Mouse (Mus musculus): Measurements from ENCODE around the gene Tmem88. TPM values are rescaled to one million over a fixed set of nuclear protein-coding genes. Genes with fewer than 3 reads are reported as not detected.

Gene Tmem88
- polyA plus RNA-seq, 1 experiment from 2014 or later, result 23.4 TPM

DNA sequence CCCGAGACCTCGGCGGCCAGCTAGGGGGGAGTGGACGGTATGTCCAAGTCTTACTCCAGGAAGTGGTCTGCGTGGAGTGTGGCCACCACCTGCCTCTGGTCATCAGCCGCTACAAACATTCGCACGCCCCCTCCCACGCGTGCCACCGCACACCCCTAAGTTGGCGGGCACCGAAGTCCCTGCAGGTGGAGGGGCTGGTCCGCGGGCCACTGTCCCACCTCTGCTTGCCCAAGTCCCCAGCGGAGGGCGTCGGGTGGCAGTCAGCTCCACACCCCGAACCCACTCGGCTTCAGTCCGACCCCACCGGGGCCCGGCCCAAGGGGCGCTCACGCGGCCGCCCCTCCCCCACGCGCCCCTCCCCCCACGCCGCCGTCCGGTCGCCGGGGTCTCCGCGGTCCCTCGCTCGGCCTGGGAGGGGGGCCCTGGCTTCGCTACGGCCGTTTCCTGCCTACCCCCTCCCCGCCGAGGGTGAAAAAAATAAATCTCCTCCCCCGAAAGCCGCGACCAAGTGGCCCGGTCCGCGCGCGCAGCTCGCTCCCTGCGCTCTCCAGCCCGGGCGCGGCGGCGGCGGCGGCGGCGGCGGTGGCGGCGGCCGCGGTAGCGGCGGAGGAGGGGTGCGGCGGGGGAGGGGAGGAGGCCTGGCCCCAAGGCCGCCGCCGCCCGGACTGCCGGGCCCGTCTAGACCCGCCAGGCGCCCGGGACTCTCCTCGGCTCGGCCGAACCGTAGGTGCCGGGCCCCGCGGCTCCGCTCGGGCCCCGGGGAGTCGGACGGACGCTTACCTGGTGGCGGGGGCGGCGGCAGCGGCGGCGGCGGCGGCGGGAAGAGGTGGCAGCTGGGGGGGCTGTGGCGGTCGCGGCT, 29.4 kb downstream of the Tmem88 start:
- under 1% methylated on average over 65 of the region's 106 CpGs for WGBS
- H3K4me1 ChIP-seq, result peaks cover 82% of the 10 kb centered on the region

DNA sequence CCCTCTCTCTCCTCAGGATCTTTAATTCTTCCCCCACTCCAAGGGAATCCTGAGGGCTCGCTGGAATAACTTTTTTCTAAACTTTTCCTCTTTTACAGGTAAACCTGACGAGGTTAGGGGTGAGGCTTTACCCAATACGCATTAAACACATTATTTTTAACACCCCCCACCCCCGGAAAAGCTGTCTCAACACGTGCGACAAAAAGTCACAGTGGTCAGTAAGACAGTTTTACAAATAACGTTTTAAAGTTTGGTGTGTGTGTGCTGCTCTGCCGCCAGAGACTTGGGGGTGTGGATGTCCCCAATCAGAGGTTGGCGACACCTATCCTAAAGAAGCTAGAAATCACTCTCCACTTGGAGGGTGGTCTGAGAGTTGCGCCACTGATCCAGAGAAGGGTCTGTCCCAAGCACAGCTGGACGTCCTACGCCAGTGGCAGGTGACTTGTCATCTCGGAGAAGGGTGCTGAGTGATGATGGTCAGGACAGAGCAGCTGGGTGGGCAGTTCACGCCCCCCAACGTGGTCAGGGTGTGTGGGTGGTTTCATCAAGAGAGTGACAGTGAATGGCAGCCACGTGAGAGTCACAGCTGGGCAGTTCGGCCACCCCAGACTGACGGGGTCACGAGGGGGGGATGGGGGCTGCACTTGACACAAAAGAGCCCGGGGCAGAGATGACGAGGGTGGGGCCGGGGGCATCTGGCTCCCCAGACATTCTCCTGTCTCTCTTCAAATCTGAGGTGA, 30.2 kb downstream of the Tmem88 start:
- Histone ChIP-seq H3K27ac (peak overlapping the region; percentile 100), H3K27me3 (ENCODE audit: poor library complexity, severe bottlenecking) (no peaks in the 10 kb centered on the region), H3K4me1 (peaks cover 82% of the 10 kb centered on the region), H3K9me3 (no peaks in the 10 kb centered on the region), H3K4me3 (peak overlapping the region; percentile 97), H3K36me3 (replicated peaks) (peaks cover 24% of the 10 kb centered on the region)
- WGBS, result under 1% methylated on average over 22 of the region's 22 CpGs
- no peak for DNase-seq (ENCODE audit: extremely low spot score, low spot score)

More for the DNA sequence above, 29.4 kb downstream of the Tmem88 start:
- Histone ChIP-seq H3K27me3 (ENCODE audit: poor library complexity, severe bottlenecking) (no peaks in the 10 kb centered on the region), H3K9me3 (no peaks in the 10 kb centered on the region), H3K4me3 (peak overlapping the region; percentile 97), H3K27ac (peak overlapping the region; percentile 100), H3K36me3 (replicated peaks) (peaks cover 24% of the 10 kb centered on the region)
- peak; percentile 77 for DNase-seq (ENCODE audit: extremely low spot score, low spot score)

DNA sequence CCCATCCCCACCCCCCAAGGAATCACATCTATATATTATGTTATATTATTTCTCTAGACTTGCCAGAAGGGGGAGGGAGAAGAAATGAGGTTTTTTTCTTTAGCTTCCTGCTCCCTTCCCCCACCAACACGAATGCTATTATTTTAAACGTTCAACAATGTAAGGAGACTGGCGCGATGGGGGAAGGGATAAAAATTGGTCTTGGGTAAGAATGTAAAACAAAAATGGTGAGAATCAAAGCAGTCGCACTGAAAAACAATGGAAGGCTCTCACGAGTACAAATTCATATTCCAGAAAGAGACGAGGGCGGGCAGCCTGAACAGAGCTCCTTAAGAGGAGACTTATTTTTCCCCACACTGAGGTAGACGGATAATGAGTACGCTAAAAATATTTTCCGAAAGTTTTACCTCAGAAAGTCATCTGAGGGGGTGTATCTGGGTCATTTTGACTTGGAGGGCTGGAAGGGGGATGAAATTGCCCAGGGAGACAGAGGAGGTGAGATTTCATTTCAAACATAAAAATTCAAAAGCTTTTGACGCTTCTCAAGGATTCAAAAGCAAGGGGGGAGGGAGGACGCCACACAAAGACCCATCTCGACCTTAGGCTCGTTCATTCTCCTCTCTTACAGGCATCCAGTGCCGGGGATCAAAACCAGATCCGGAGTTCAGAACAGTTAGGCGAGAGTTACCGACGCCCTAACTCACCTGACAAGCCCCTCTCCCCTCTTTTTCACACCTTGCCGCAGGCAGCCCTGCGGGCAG, 31.0 kb downstream of the Tmem88 start:
- no peaks in the 10 kb centered on the region for H3K9me3 ChIP-seq
- peak overlapping the region; percentile 97 for H3K4me3 ChIP-seq
- WGBS, result under 1% methylated on average over 22 of the region's 22 CpGs
- H3K27ac ChIP-seq, result peak overlapping the region; percentile 100
- H3K27me3 ChIP-seq (ENCODE audit: poor library complexity, severe bottlenecking), result no peaks in the 10 kb centered on the region
- peaks cover 25% of the 10 kb centered on the region for H3K36me3 ChIP-seq (replicated peaks)
- DNase-seq (ENCODE audit: extremely low spot score, low spot score), result peak; percentile 45
- H3K4me1 ChIP-seq, result peaks cover 76% of the 10 kb centered on the region

DNA sequence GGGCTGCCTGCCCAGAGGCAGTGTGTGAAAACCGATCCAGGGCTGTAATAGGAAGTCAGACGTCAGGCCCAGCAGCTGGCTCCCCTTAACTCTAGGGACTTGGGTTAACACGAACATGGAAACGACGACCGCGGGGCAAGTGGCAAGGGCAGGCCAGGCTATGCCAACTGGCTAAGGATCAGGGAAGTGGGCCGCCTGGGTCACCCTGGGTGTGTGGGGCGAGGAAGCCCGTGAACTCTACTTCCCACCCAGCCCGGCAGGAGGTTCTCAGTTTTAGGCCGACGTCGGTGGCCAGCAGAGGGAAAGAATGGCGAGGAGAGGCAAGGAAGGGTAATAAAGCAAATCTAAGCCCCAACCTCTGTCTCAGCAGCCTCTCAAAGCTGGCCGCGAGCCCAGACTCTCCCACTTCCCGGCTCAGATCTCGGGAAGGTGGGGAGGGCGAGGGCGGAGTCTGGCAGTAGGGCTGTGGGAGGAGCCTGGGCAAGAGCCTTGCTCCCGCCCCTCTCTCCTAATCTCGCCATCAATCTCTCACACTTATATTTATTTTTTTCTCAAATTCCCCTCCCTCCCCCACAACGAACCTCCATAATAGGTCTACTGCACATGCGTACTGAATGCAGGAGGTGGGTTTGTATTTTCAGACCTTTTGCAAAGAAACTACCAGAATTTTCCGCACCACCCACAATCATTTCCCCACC, 31.7 kb downstream of the Tmem88 start:
- peak overlapping the region; percentile 100 for H3K27ac ChIP-seq
- H3K9me3 ChIP-seq, result no peaks in the 10 kb centered on the region
- H3K36me3 ChIP-seq (replicated peaks), result peaks cover 33% of the 10 kb centered on the region
- H3K4me3 ChIP-seq, result peak overlapping the region; percentile 97
- no peaks in the 10 kb centered on the region for H3K27me3 ChIP-seq (ENCODE audit: poor library complexity, severe bottlenecking)
- H3K4me1 ChIP-seq, result peaks cover 75% of the 10 kb centered on the region
- peak; percentile 83 for DNase-seq (ENCODE audit: extremely low spot score, low spot score)
- 2% methylated on average over 26 of the region's 26 CpGs for WGBS

DNA sequence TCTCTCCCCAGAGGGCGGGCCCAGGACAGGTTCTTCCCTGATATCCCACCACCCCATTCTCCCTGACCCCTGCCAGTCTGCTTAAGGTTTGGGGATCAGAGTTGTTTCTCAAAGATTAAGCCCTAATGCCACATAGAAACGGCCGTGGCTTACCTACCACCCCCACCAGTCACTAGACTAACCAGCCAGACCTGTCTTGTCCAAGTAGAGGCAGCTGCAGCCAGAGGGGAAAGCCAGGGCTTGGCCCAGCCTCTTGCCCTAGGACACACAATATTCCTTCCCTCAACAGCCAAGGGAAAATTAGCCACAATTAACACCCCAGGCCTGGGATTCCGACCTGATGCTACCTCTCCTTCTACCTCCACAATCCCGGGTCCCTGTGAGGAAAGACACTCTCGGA, 32.3 kb downstream of the Tmem88 start:
- DNase-seq (ENCODE audit: extremely low spot score, low spot score), result peak; percentile 26
- Histone ChIP-seq H3K4me1 (peaks cover 69% of the 10 kb centered on the region), H3K27me3 (ENCODE audit: poor library complexity, severe bottlenecking) (no peaks in the 10 kb centered on the region), H3K9me3 (no peaks in the 10 kb centered on the region), H3K27ac (peak overlapping the region; percentile 100), H3K4me3 (peak overlapping the region; percentile 97), H3K36me3 (replicated peaks) (peaks cover 38% of the 10 kb centered on the region)
- WGBS, result 26% methylated on average over 6 of the region's 6 CpGs

DNA sequence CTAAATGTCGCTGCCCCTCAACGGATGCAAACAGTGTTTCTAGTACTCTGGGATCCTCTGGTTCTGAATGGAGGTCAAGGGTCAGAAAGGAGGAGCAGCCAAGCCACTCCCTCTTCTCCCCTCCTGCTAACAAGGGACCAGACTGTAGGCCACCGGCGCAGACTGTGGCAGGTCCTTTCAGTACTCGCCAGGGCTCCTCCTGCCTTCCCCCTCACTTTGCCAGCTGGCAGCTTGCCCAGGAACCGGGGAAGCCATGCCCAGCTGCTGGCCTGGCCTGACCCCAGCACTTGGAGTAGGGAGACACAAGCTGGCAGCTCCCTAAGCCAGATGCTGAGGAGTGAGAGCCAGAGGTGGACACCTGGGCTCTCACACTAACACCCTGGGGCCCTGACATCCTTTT, 33.1 kb downstream of the Tmem88 start:
- Histone ChIP-seq H3K36me3 (replicated peaks) (peaks cover 46% of the 10 kb centered on the region), H3K27me3 (ENCODE audit: poor library complexity, severe bottlenecking) (no peaks in the 10 kb centered on the region), H3K27ac (peak overlapping the region; percentile 100), H3K9me3 (no peaks in the 10 kb centered on the region), H3K4me3 (peak overlapping the region; percentile 97), H3K4me1 (peaks cover 61% of the 10 kb centered on the region)
- 0% methylated on average over 6 of the region's 6 CpGs for WGBS
- DNase-seq (ENCODE audit: extremely low spot score, low spot score), result peak; percentile 37

DNA sequence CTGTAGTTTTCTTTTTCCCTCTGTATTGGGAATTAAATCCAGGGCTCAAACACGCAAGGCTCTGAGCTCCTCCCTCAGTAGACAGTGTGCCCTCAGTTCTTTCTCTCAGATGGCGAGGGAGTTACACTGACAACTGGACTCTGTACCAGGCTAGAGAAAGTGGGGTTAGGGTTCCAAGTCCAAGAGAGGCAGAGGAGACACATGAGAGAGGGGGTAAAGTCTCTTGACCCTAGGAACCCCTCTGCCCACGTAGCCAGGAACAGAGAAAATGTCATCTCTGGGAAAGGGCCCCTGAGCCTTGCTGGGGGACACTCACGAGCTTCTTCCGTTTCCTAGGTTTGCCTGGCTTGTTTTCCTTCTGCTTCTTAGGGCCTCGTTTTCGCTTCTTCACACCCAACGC, 33.7 kb downstream of the Tmem88 start:
- 59% methylated on average over 8 of the region's 8 CpGs for WGBS
- DNase-seq (ENCODE audit: extremely low spot score, low spot score), result no peak
- Histone ChIP-seq H3K27me3 (ENCODE audit: poor library complexity, severe bottlenecking) (no peaks in the 10 kb centered on the region), H3K27ac (peak overlapping the region; percentile 100), H3K4me3 (peak overlapping the region; percentile 97), H3K9me3 (no peaks in the 10 kb centered on the region), H3K4me1 (peaks cover 57% of the 10 kb centered on the region), H3K36me3 (replicated peaks) (peaks cover 52% of the 10 kb centered on the region)

DNA sequence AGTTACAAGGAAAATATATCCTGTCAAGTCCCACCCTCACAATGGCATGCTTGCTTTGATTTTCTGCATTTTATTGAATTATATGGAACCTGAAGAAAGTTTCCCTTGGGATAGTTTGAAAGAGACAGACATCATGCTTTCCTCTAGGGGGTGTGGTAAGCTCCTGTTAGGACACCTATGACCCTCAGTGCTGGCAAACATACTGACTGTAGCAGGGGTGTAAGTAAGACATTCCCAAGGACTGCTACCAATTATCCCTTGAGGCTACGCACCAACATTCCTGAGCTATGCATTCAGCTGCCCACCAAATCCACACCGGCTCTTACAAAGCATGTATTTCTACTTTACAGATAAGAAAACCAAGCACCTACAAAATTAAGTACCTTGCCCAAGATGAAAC, 35.6 kb downstream of the Tmem88 start:
- H3K27me3 ChIP-seq (ENCODE audit: poor library complexity, severe bottlenecking), result no peaks in the 10 kb centered on the region
- DNase-seq (ENCODE audit: extremely low spot score, low spot score), result no peak
- peaks cover 71% of the 10 kb centered on the region for H3K36me3 ChIP-seq (replicated peaks)
- no peaks in the 10 kb centered on the region for H3K9me3 ChIP-seq
- 72% methylated on average over 2 of the region's 2 CpGs for WGBS
- no peak overlapping the region for H3K27ac ChIP-seq
- peaks cover 42% of the 10 kb centered on the region for H3K4me1 ChIP-seq
- H3K4me3 ChIP-seq, result no peak overlapping the region

DNA sequence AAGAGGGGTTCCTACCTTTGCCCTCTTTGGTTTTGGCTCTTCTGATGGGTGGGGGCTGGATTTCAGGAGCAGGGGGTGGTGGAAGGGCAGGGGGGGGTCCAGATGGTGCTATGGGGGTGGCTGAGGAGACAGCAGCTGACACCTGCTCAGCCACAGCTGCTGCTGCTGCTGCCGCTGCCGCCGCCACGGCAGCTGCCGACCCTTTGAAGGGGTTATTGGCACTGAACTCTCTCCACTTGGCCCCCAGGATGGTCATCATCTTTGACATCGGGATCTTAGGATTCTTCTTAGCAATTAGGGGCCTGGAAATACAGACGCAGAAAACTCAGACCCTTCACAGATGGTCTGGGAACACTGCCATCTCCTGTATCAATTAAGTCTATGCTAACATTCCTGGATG, 36.0 kb downstream of the Tmem88 start:
- 72% methylated on average over 7 of the region's 7 CpGs for WGBS
- H3K4me1 ChIP-seq, result peaks cover 38% of the 10 kb centered on the region
- no peak for DNase-seq (ENCODE audit: extremely low spot score, low spot score)
- no peaks in the 10 kb centered on the region for H3K27me3 ChIP-seq (ENCODE audit: poor library complexity, severe bottlenecking)
- H3K27ac ChIP-seq, result peak overlapping the region; percentile 31; the same call in 1 of the 2 replicates
- H3K4me3 ChIP-seq, result no peak overlapping the region
- peaks cover 75% of the 10 kb centered on the region for H3K36me3 ChIP-seq (replicated peaks)
- no peaks in the 10 kb centered on the region for H3K9me3 ChIP-seq

DNA sequence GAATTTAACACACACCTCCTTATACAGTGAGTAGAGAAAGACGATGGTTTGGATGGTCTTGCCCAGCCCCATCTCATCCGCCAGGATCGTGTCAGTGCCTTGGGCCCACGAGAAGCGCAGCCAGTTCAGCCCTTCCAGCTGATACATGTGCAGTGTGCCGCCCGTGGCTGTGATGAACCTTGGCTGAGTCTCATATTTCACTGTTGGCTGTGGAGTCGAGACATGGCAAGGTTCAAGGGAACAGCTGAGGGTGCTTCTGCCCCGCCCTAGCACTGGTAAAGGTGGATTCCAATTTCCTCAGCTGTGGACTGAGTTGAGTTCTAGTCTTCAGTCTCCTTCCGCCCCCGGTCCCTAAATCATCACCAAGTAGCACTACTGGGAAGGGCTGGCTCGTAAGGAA, 40.3 kb downstream of the Tmem88 start:
- 92% methylated on average over 12 of the region's 12 CpGs for WGBS
- H3K36me3 ChIP-seq (replicated peaks), result peaks cover 100% of the 10 kb centered on the region

DNA sequence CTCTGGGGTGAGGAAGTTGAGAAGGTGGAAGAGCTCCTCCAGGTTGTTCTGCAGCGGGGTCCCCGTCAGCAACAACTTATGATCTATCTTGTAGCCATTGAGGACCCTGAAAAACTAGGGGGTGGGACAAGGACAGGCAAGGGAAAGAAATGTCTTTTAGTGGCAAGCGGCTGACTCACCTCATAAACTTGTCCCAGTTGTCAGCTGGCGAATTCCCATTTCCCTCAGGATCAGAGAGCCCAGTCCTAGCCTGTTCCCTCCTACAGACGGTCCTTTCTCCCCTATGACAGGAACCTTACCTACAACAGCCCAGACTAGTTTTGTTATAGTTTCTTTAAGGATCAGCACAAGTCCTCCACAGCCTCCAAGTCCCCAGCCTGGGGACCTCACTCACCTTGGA, 41.5 kb downstream of the Tmem88 start:
- Histone ChIP-seq H3K27me3 (ENCODE audit: poor library complexity, severe bottlenecking) (no peaks in the 10 kb centered on the region), H3K27ac (no peak overlapping the region), H3K4me3 (no peak overlapping the region), H3K4me1 (peaks cover 3% of the 10 kb centered on the region; the same call in 1 of the 2 replicates), H3K36me3 (replicated peaks) (peaks cover 100% of the 10 kb centered on the region), H3K9me3 (no peaks in the 10 kb centered on the region)
- WGBS, result 91% methylated on average over 5 of the region's 5 CpGs
- DNase-seq (ENCODE audit: extremely low spot score, low spot score), result no peak

More for the DNA sequence above, 40.3 kb downstream of the Tmem88 start:
- Histone ChIP-seq H3K4me1 (peaks cover 8% of the 10 kb centered on the region; the same call in 1 of the 2 replicates), H3K4me3 (no peak overlapping the region), H3K9me3 (no peaks in the 10 kb centered on the region), H3K27ac (no peak overlapping the region), H3K27me3 (ENCODE audit: poor library complexity, severe bottlenecking) (no peaks in the 10 kb centered on the region)
- DNase-seq (ENCODE audit: extremely low spot score, low spot score), result no peak
